Mouse (Mus musculus) hindbrain, embryonic 16.5 days (tissue): ENCODE measurements around the gene Ppt1. TPM values are rescaled to one million over a fixed set of nuclear protein-coding genes. Genes with fewer than 3 reads are reported as not detected.
A peak's percentile ranks its signal among the peaks of the same experiment; 100 is the strongest.

Experiments
- ATAC-seq: fragments of 200-750 bp; cut with Nextera tagmentation; 2 replicates; pipeline ENCODE4 v1.8.0; 2017; ENCODE audit warnings: moderate TSS enrichment, moderate library complexity
- H3K27ac ChIP-seq: fragments of 300-500 bp; sonication (generic); 2 replicates; pipeline ENCODE4 v1.5.1; 2014; ENCODE audit warnings: low read depth, mild to moderate bottlenecking, control low read depth, low read length, moderate library complexity
- H3K27me3 ChIP-seq: fragments of 300-500 bp; sonication (generic); replicated peaks from 2 replicates; pipeline ENCODE4 v1.6.1; 2014; ENCODE audit warnings: low read length; ENCODE audit not compliant: control insufficient read depth, insufficient read depth
- H3K36me3 ChIP-seq: fragments of 300-500 bp; sonication (generic); 2 replicates; pipeline ENCODE4 v1.6.1; 2014; ENCODE audit warnings: mild to moderate bottlenecking, low read length, moderate library complexity, mixed read lengths; ENCODE audit not compliant: control insufficient read depth, insufficient read depth
- H3K4me1 ChIP-seq: fragments of 300-500 bp; sonication (generic); 2 replicates; pipeline ENCODE4 v1.6.1; 2014; ENCODE audit warnings: low read depth, low read length; ENCODE audit not compliant: control insufficient read depth, insufficient read depth
- H3K4me2 ChIP-seq: fragments of 300-500 bp; sonication (generic); 2 replicates; pipeline ENCODE4 v1.6.1; 2014; ENCODE audit warnings: mild to moderate bottlenecking, low read length, control low read depth, moderate library complexity
- H3K4me3 ChIP-seq: fragments of 300-500 bp; sonication (generic); 2 replicates; pipeline ENCODE4 v1.5.1; 2014; ENCODE audit warnings: mild to moderate bottlenecking, low read length, control low read depth, moderate library complexity
- H3K9ac ChIP-seq: fragments of 300-500 bp; sonication (generic); 2 replicates; pipeline ENCODE4 v1.6.1; 2014; ENCODE audit warnings: low read depth, mild to moderate bottlenecking, control low read depth, low read length, moderate library complexity
- H3K9me3 ChIP-seq: fragments of 300-500 bp; sonication (generic); 2 replicates; pipeline ENCODE4 v1.6.1; 2014; ENCODE audit warnings: mild to moderate bottlenecking, low read length, moderate library complexity; ENCODE audit not compliant: control insufficient read depth
- WGBS: fragments of 180-500 bp; shearing (Covaris S2); extraction: QIAGEN DNeasy Blood & Tissue Kit; methylation state at CpG from one replicate; pipeline ENCODE4 v1.1.7; 2014; 5-methylcytosine and 5-hydroxymethylcytosine counted together
- polyA plus RNA-seq: library from polyadenylated mRNA; unstranded; fragments of >200 nt; fragmentation: Nextera tagmentation; extraction: Ambion mirVana; gene quantifications from 2 replicates; pipeline ENCODE4 v1.2.1, GENCODE M21; 2015

Ppt1 gene
- polyA plus RNA-seq, 1 experiment from 2014 or later, result 99.7 TPM

DNA sequence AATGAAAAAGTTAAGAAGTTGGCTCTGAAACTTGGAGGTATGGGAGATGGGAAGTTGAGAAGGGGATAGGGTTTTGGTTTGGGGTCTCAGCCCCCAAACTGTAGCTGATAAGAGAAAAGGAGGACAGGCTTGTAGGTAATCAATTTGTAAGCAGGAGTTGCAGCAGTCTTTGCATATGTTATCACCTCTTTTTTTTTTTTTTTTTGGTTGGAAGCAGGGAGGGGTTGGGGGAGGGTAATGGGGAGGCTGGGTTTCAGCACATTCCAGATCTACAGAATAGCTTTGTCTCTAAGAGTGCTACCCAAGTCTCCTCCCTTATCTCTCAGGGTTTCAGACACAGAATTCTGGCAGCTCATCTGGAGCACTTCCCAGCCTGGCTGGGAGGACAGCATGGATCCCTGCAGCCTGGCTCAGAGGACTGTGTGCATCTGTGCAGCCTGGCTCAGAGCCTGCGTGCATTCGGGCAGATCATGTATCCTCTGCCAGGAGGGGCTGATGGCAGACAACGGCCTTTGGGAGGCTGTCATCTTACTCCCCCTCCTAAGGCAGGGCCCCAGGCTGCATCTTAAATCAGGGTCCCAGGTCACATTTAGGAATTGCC lies 54.9 kb downstream of the Ppt1 start:
- no peaks in the 10 kb centered on the region for H3K36me3 ChIP-seq
- WGBS, result 0% methylated on average over 3 of the region's 3 CpGs
- H3K27me3 ChIP-seq, result no peaks in the 10 kb centered on the region
- H3K4me3 ChIP-seq, result no peak overlapping the region
- H3K9me3 ChIP-seq, result no peaks in the 10 kb centered on the region
- H3K4me2 ChIP-seq, result no peak overlapping the region
- peaks cover 3% of the 10 kb centered on the region; the same call in 1 of the 2 replicates for H3K4me1 ChIP-seq
- peak overlapping the region; percentile 20 for H3K27ac ChIP-seq
- H3K9ac ChIP-seq, result no peak overlapping the region
- ATAC-seq, result peak; percentile 73

GRCm38 (mm10) chr4:122891597-122891996 lies 55.6 kb downstream of the Ppt1 start:
- no peak overlapping the region for H3K9ac ChIP-seq
- no peaks in the 10 kb centered on the region for H3K27me3 ChIP-seq
- no peaks in the 10 kb centered on the region for H3K36me3 ChIP-seq
- H3K4me1 ChIP-seq, result peaks cover 3% of the 10 kb centered on the region; the same call in 1 of the 2 replicates
- WGBS, result 10% methylated on average over 1 of the region's 1 CpGs
- no peak overlapping the region for H3K4me3 ChIP-seq
- H3K27ac ChIP-seq, result peak overlapping the region; percentile 20
- no peak for ATAC-seq
- H3K9me3 ChIP-seq, result no peaks in the 10 kb centered on the region
- no peak overlapping the region for H3K4me2 ChIP-seq

DNA sequence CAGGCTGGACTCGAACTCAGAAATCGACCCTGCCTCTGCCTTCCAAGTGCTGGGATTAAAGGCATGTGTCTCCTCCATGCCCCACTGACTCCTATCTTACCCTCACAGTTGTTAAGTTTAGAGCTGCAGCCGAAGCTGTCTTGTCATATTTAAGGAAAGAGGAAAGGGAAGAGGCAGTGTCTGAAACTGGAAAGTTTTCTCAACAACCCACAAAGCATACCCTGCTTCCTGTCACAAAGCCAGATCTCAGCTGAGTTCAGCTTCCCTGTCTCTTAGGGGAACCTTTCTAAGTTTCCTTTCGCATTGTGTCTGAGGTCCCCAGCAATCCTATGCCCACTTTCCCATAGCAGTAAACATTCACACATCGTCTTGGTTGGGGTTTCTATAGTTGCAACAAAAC lies 56.1 kb downstream of the Ppt1 start:
- no peak for ATAC-seq
- no peak overlapping the region for H3K27ac ChIP-seq
- H3K27me3 ChIP-seq, result no peaks in the 10 kb centered on the region
- no peak overlapping the region for H3K4me2 ChIP-seq
- no peak overlapping the region for H3K9ac ChIP-seq
- no peaks in the 10 kb centered on the region for H3K36me3 ChIP-seq
- no peaks in the 10 kb centered on the region for H3K9me3 ChIP-seq
- WGBS, result 73% methylated on average over 5 of the region's 5 CpGs
- peaks cover under 1% of the 10 kb centered on the region; the same call in 1 of the 2 replicates for H3K4me1 ChIP-seq
- no peak overlapping the region for H3K4me3 ChIP-seq

DNA sequence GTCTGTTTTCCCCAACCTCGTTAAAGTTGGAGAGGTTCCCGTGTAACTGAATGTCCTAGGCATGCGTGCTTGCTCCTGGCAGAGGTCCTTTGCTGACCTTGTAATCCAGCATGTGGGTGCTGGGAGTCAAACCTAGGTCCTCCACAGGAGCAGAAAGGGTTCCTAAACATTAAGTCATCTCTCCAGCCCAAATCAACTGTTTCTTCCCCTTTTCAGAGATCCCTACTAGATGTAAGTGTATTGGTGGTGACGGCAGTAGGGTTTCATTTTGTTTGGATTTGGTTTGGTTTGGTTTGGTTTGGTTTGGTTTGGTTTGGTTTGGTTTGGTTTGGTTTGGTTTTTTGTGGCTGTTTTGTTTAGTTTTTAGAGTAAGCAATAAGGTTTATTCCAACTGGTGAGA lies 61.7 kb downstream of the Ppt1 start:
- WGBS, result 92% methylated on average over 4 of the region's 4 CpGs
- H3K27me3 ChIP-seq, result no peaks in the 10 kb centered on the region
- H3K9me3 ChIP-seq, result no peaks in the 10 kb centered on the region
- ATAC-seq, result no peak
- H3K36me3 ChIP-seq, result no peaks in the 10 kb centered on the region
- no peak overlapping the region for H3K4me2 ChIP-seq
- H3K27ac ChIP-seq, result no peak overlapping the region
- H3K4me1 ChIP-seq, result no peaks in the 10 kb centered on the region
- H3K4me3 ChIP-seq, result no peak overlapping the region
- H3K9ac ChIP-seq, result no peak overlapping the region

- Histone ChIP-seq H3K27ac (no peak overlapping the region), H3K4me1 (no peaks in the 10 kb centered on the region), H3K9me3 (no peaks in the 10 kb centered on the region), H3K4me2 (no peak overlapping the region), H3K4me3 (no peak overlapping the region), H3K27me3 (no peaks in the 10 kb centered on the region), H3K9ac (no peak overlapping the region), H3K36me3 (no peaks in the 10 kb centered on the region)
- WGBS, result 18% methylated on average over 5 of the region's 5 CpGs
- ATAC-seq, result 0 out of 2 replicates have a peak, but pooled peaks have one; percentile 60
Observed at GRCm38 (mm10) chr4:122898313-122898712, 62.3 kb downstream of the Ppt1 start.

- Histone ChIP-seq H3K27me3 (no peaks in the 10 kb centered on the region), H3K36me3 (no peaks in the 10 kb centered on the region), H3K4me3 (no peak overlapping the region), H3K27ac (no peak overlapping the region), H3K4me2 (no peak overlapping the region), H3K9ac (no peak overlapping the region), H3K4me1 (no peaks in the 10 kb centered on the region), H3K9me3 (no peaks in the 10 kb centered on the region)
- WGBS, result 35% methylated on average over 6 of the region's 6 CpGs
- ATAC-seq, result no peak
Observed at GRCm38 (mm10) chr4:122902156-122902555, 66.1 kb downstream of the Ppt1 start.

DNA sequence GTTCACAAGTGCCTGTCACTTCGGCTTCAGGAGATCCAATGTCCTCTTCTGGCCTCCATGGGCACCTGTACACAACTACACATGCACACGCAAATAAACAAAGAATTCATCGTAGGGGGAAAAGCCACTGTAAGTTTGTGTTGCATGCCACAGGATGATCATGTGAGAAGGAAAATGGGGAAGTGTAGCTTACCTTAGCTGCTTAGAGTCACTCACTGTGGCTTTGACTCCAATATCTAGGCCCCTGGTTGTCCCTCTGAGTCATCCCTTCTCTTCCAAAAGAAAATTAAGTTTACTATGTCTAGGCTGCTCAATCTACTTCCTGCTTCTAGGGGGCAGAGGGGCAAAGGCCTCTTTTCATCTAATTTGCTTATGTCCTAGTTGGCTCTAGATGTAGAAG lies 67.7 kb downstream of the Ppt1 start:
- Histone ChIP-seq H3K27ac (no peak overlapping the region), H3K4me2 (no peak overlapping the region), H3K9me3 (no peaks in the 10 kb centered on the region), H3K36me3 (no peaks in the 10 kb centered on the region), H3K4me1 (no peaks in the 10 kb centered on the region; the same call in 1 of the 2 replicates), H3K4me3 (no peak overlapping the region), H3K9ac (no peak overlapping the region), H3K27me3 (no peaks in the 10 kb centered on the region)
- no peak for ATAC-seq
- 93% methylated on average over 3 of the region's 3 CpGs for WGBS

DNA sequence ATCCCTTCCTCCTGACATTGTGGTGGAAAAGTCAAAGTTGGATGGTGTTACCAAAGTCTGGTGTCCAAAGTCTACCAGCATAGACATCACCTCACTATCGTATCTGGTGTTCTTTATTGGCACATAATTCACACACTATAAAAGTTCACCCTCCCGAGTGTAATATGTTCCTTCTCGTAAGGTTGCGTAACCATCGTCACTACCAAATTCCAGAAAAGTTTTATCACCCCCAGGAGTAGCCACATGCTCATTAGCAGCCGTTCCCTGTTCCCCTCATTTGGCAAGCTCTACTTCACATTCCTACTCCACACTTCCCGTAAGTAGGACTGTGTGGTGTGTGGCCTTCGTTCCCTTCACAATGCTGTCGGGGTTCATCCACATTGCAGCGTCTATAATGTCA lies 69.3 kb downstream of the Ppt1 start:
- Histone ChIP-seq H3K4me3 (no peak overlapping the region), H3K4me2 (no peak overlapping the region), H3K36me3 (no peaks in the 10 kb centered on the region), H3K27ac (no peak overlapping the region), H3K27me3 (no peaks in the 10 kb centered on the region), H3K9me3 (no peaks in the 10 kb centered on the region), H3K9ac (no peak overlapping the region), H3K4me1 (no peaks in the 10 kb centered on the region; the same call in 1 of the 2 replicates)
- ATAC-seq, result no peak
- WGBS, result 83% methylated on average over 10 of the region's 10 CpGs
